Mouse (Mus musculus) lung, embryonic 16.5 days (tissue): Measurements from ENCODE around the gene Lekr1. TPM values are rescaled to one million over a fixed set of nuclear protein-coding genes. Genes with fewer than 3 reads are reported as not detected.

ENCODE experiments used
- ATAC-seq: fragments of 200-750 bp; cut with Nextera tagmentation; 2 replicates; pipeline ENCODE4 v1.8.0; 2017; ENCODE audit warnings: low read depth, mild to moderate bottlenecking, moderate library complexity
- H3K27ac ChIP-seq: fragments of 300-500 bp; sonication (generic); 2 replicates; pipeline ENCODE4 v1.5.1; 2014; ENCODE audit warnings: mild to moderate bottlenecking, control low read depth, low read length
- H3K27me3 ChIP-seq: fragments of 300-500 bp; sonication (generic); 2 replicates; pipeline ENCODE4 v1.6.1; 2014; ENCODE audit warnings: low read depth, low read length, mixed read lengths; ENCODE audit not compliant: control insufficient read depth, insufficient read depth
- H3K36me3 ChIP-seq: fragments of 300-500 bp; sonication (generic); 2 replicates; pipeline ENCODE4 v1.6.1; 2014; ENCODE audit warnings: low read length; ENCODE audit not compliant: control insufficient read depth, insufficient read depth
- H3K4me1 ChIP-seq: fragments of 300-500 bp; sonication (generic); replicated peaks from 2 replicates; pipeline ENCODE4 v1.6.1; 2014; ENCODE audit warnings: low read length, mixed read lengths; ENCODE audit not compliant: control insufficient read depth, insufficient read depth
- H3K4me2 ChIP-seq: fragments of 300-500 bp; sonication (generic); 2 replicates; pipeline ENCODE4 v1.6.1; 2014; ENCODE audit warnings: low read depth, low read length, control low read depth
- H3K4me3 ChIP-seq: fragments of 300-500 bp; sonication (generic); 2 replicates; pipeline ENCODE4 v1.5.1; 2014; ENCODE audit warnings: mild to moderate bottlenecking, low read length, control low read depth
- H3K9ac ChIP-seq: fragments of 300-500 bp; sonication (generic); 2 replicates; pipeline ENCODE4 v1.6.1; 2014; ENCODE audit warnings: low read length, control low read depth
- H3K9me3 ChIP-seq: fragments of 300-500 bp; sonication (generic); 2 replicates; pipeline ENCODE4 v1.6.1; 2016; ENCODE audit warnings: low read length; ENCODE audit not compliant: control insufficient read depth
- WGBS: fragments of 180-500 bp; shearing (Covaris S2); extraction: QIAGEN DNeasy Blood & Tissue Kit; methylation state at CpG from one replicate; pipeline ENCODE4 v1.1.7; 2014; 5-methylcytosine and 5-hydroxymethylcytosine counted together
- polyA plus RNA-seq: library from polyadenylated mRNA; unstranded; fragments of >200 nt; fragmentation: Nextera tagmentation; extraction: Ambion mirVana; gene quantifications from 2 replicates; pipeline ENCODE4 v1.2.1, GENCODE M21; 2015

Gene Lekr1
- polyA plus RNA-seq, 1 experiment from 2014 or later = 10.1 TPM

DNA sequence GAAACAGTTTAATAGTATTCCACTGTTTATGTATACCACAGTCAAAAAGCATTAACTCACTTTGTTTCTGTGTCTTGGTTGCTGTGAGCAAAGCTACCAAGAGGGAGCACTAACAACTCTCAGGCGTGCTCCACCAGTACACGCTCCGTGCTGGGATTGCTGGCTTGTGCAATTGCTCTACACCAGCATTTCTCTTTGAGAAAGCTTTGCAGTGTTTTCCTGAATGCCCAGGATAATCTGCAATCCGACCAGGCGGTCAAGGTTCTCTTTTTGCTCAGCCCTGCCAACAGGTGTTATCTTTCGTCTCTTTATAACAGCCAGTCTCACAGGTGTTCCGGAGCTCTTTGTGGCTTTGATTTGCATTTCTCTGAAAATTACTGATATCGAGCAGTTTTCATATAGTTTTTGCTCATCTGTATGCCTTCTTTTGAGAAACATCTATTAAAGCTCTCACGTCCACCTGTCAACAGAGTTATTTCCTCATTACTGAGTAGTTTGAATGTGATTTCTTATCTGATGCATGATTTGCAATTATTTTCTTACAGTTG is 36.4 kb upstream of the Lekr1 start:
- whole genome bisulfite sequencing = 76% methylated on average over 9 of the region's 9 CpGs
- no peak for ATAC-seq
- peaks cover 3% of the 10 kb centered on the region; the same call in 1 of the 2 replicates for H3K4me1 ChIP-seq

GRCm38 (mm10) chr3:65633604-65634003 is 32.4 kb upstream of the Lekr1 start:
- Histone ChIP-seq H3K4me2 (no peak overlapping the region), H3K4me1 (peaks cover 3% of the 10 kb centered on the region; the same call in 1 of the 2 replicates), H3K9ac (no peak overlapping the region), H3K9me3 (no peaks in the 10 kb centered on the region), H3K36me3 (no peaks in the 10 kb centered on the region), H3K4me3 (no peak overlapping the region), H3K27ac (no peak overlapping the region), H3K27me3 (no peaks in the 10 kb centered on the region)
- no peak for ATAC-seq
- 54% methylated on average over 4 of the region's 4 CpGs for WGBS

More for the DNA sequence above, 36.4 kb upstream of the Lekr1 start:
- Histone ChIP-seq H3K9ac (no peak overlapping the region), H3K36me3 (no peaks in the 10 kb centered on the region), H3K27ac (no peak overlapping the region), H3K4me2 (no peak overlapping the region), H3K9me3 (no peaks in the 10 kb centered on the region), H3K4me3 (no peak overlapping the region), H3K27me3 (no peaks in the 10 kb centered on the region)

GRCm38 (mm10) chr3:65635983-65636382 is 30.0 kb upstream of the Lekr1 start:
- ATAC-seq = no peak

GRCm38 (mm10) chr3:65637313-65637712 is 28.7 kb upstream of the Lekr1 start:
- 53% methylated on average over 7 of the region's 7 CpGs for WGBS
- ATAC-seq = no peak
- H3K27ac ChIP-seq = no peak overlapping the region
- no peak overlapping the region for H3K4me3 ChIP-seq
- H3K9me3 ChIP-seq = no peaks in the 10 kb centered on the region
- H3K36me3 ChIP-seq = no peaks in the 10 kb centered on the region
- H3K27me3 ChIP-seq = no peaks in the 10 kb centered on the region
- peaks cover 3% of the 10 kb centered on the region; the same call in 1 of the 2 replicates for H3K4me1 ChIP-seq
- no peak overlapping the region for H3K9ac ChIP-seq
- H3K4me2 ChIP-seq = no peak overlapping the region

More at GRCm38 (mm10) chr3:65635983-65636382, 30.0 kb upstream of the Lekr1 start:
- no peaks in the 10 kb centered on the region for H3K27me3 ChIP-seq
- H3K27ac ChIP-seq = no peak overlapping the region
- peaks cover 3% of the 10 kb centered on the region; the same call in 1 of the 2 replicates for H3K4me1 ChIP-seq
- WGBS = 42% methylated on average over 9 of the region's 9 CpGs
- no peak overlapping the region for H3K4me2 ChIP-seq
- no peak overlapping the region for H3K9ac ChIP-seq
- no peak overlapping the region for H3K4me3 ChIP-seq
- no peaks in the 10 kb centered on the region for H3K36me3 ChIP-seq
- H3K9me3 ChIP-seq = no peaks in the 10 kb centered on the region

- peak; percentile 47; the same call in 1 of the 2 replicates for ATAC-seq
- no peaks in the 10 kb centered on the region for H3K27me3 ChIP-seq
- no peak overlapping the region for H3K9ac ChIP-seq
- H3K9me3 ChIP-seq = no peaks in the 10 kb centered on the region
- H3K27ac ChIP-seq = no peak overlapping the region
- WGBS = 56% methylated on average over 11 of the region's 11 CpGs
- no peaks in the 10 kb centered on the region for H3K36me3 ChIP-seq
- H3K4me2 ChIP-seq = no peak overlapping the region
- H3K4me1 ChIP-seq = peaks cover under 1% of the 10 kb centered on the region; the same call in 1 of the 2 replicates
- no peak overlapping the region for H3K4me3 ChIP-seq
These were observed 27.1 kb upstream of the Lekr1 start for GRCm38 (mm10) chr3:65638896-65639295.

GRCm38 (mm10) chr3:65639454-65640014 is 26.5 kb upstream of the Lekr1 start:
- WGBS = 55% methylated on average over 5 of the region's 5 CpGs
- H3K27ac ChIP-seq = no peak overlapping the region
- no peaks in the 10 kb centered on the region for H3K9me3 ChIP-seq
- no peaks in the 10 kb centered on the region for H3K4me1 ChIP-seq
- no peak overlapping the region for H3K4me2 ChIP-seq
- no peak for ATAC-seq
- H3K9ac ChIP-seq = no peak overlapping the region
- no peaks in the 10 kb centered on the region for H3K27me3 ChIP-seq
- no peaks in the 10 kb centered on the region for H3K36me3 ChIP-seq
- no peak overlapping the region for H3K4me3 ChIP-seq

GRCm38 (mm10) chr3:65642959-65643358 is 23.1 kb upstream of the Lekr1 start:
- Histone ChIP-seq H3K36me3 (no peaks in the 10 kb centered on the region), H3K9ac (no peak overlapping the region), H3K27ac (no peak overlapping the region), H3K4me2 (no peak overlapping the region), H3K4me3 (no peak overlapping the region), H3K27me3 (no peaks in the 10 kb centered on the region), H3K4me1 (no peaks in the 10 kb centered on the region; the same call in 1 of the 2 replicates), H3K9me3 (no peaks in the 10 kb centered on the region)
- WGBS = 82% methylated on average over 2 of the region's 2 CpGs
- no peak for ATAC-seq

DNA sequence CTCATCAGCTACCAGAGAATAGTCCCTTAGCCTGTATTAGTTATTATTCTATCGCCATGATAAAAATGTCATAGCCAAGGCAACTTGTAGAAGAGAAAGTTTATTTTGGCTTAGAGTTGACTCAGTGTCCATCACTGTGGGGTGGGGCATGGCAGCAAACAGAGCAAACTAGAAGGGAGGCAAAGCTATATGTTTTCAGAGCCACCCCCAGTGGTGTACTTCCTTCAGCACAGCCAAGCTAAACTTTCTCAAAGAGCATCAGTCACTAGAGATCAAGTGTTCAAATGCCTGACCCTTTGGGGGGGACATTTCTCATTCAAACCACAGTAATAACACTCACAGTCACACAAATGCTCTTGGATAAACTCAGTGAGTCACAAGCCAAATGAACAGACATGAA is 22.4 kb upstream of the Lekr1 start:
- H3K4me3 ChIP-seq = no peak overlapping the region
- no peak for ATAC-seq
- no peak overlapping the region for H3K9ac ChIP-seq

GRCm38 (mm10) chr3:65647592-65647991 is 18.4 kb upstream of the Lekr1 start:
- 41% methylated on average over 8 of the region's 8 CpGs for WGBS
- no peaks in the 10 kb centered on the region for H3K9me3 ChIP-seq
- no peak overlapping the region for H3K27ac ChIP-seq
- ATAC-seq = peak; percentile 86
- H3K4me1 ChIP-seq = no peaks in the 10 kb centered on the region; the same call in 1 of the 2 replicates
- H3K36me3 ChIP-seq = no peaks in the 10 kb centered on the region
- H3K4me2 ChIP-seq = no peak overlapping the region
- no peak overlapping the region for H3K4me3 ChIP-seq
- H3K27me3 ChIP-seq = no peaks in the 10 kb centered on the region
- no peak overlapping the region for H3K9ac ChIP-seq

More for the DNA sequence above, 22.4 kb upstream of the Lekr1 start:
- H3K27ac ChIP-seq = no peak overlapping the region
- no peaks in the 10 kb centered on the region for H3K27me3 ChIP-seq
- H3K9me3 ChIP-seq = no peaks in the 10 kb centered on the region
- no peaks in the 10 kb centered on the region for H3K36me3 ChIP-seq
- no peaks in the 10 kb centered on the region; the same call in 1 of the 2 replicates for H3K4me1 ChIP-seq
- no peak overlapping the region for H3K4me2 ChIP-seq
- WGBS = 83% methylated on average over 1 of the region's 1 CpGs
